Mouse (Mus musculus): ENCODE measurements around the gene Lrig2.

Gene Lrig2

DNA sequence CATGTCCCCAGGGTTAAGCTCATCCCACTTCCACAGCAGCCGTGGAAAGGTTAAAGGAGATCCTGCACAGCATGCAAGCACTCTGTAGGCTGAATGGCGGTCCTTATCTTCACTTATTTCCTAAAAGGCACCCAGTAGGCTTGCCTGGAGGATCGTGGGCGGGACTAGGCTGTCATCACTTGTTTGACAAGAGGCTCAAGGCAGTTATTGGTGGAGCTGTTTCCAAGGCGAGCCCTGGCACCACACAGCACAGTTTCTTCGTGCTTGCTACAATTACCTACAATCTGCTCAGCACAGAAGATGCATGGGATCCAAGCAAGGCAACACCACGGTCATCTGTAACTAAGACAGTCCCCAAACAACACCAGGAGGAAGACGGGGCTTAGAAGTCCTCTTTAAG is 137.8 kb downstream of the Lrig2 start:
- DNase-seq (ENCODE audit: low spot score in 2 of 2) = no peak

DNA sequence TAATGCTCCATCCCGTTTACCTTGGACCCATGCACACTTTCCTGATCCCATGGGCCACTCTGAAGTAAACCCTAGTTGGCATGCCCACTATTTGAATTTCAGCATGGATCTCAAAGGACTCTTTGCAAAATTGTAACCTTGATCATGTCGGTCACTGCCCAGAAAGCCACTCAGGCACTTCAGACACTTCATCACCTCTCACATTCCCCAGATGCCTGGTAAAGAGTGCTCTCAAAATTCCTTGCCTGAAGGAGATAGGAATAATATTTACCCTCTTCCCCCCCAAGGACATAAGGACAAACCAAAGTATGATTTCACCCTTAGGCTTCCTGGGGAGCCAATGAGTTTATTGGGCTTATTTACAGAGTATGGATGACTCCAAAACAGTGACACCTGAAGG is 139.3 kb downstream of the Lrig2 start:
- DNase-seq (ENCODE audit: low spot score in 2 of 2) = no peak

DNA sequence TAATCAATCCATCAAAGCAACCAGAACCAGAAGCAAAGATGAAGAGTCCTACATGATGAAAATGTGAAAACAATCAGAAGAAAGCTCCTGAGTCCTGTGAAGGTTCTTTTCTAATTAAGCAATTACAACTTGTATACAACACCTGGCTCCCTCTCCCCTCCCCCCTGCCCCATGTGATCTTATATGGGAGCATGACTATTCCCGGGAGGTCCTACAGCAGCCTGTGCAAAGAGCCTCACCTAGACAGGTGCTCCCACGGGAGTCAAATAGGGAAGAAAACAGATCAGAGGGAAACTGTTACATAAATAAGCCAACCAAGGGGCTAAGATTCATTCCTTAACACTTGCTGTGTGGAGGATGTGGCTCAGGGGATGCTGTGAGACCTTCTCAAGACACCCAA is 143.8 kb downstream of the Lrig2 start:
- no peak for DNase-seq (ENCODE audit: low spot score in 2 of 2)

DNA sequence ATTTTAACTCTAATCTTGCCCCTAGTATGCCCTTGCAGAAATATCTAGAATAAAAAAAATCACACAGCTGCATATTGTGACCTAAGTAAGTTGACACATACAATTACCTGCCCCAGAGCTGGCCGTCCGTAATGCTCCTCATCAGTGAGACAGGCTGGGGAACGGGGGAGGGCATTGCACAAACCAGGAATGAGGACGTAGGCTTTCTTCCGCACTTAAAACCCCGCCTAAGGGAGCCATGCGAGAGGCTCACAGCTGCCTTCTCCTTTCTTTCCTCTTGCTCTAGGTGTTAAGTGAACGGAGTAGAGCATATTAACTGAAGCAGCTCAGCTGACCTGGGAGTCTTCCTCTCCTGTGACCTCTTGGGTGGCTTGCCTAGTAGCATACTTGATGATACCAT is 149.9 kb downstream of the Lrig2 start:
- no peak for DNase-seq (ENCODE audit: low spot score in 2 of 2)

GRCm38 (mm10) chr3:104360325-104360724 is 151.4 kb downstream of the Lrig2 start:
- DNase-seq (ENCODE audit: low spot score in 2 of 2) = no peak

- no peak for DNase-seq (ENCODE audit: low spot score in 2 of 2)
These were observed 152.2 kb downstream of the Lrig2 start for GRCm38 (mm10) chr3:104359225-104360135.

- DNase-seq (ENCODE audit: low spot score in 2 of 2) = no peak
These were observed 153.0 kb downstream of the Lrig2 start for GRCm38 (mm10) chr3:104358747-104359146.

GRCm38 (mm10) chr3:104356106-104356505 is 155.6 kb downstream of the Lrig2 start:
- no peak for DNase-seq (ENCODE audit: low spot score in 2 of 2)

DNA sequence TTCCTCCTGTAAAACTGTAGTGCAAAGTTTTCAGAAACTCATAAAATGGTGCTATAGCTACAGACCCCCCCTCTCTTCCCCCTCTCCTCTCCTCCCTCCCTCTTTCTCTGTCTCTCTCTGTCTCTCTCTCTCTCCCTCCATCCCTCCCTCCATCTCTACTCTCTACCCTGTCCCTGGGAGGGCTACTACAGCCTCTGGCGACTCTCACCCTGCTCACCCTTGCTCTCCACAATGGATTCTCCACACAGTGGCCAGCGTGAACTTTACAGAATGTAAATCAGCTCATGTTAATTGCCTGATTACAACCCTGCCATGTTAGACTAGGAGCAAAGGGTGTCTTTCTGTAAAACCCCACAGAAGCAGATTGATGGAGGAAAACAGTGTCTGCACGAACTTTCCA is 157.8 kb downstream of the Lrig2 start:
- no peak for DNase-seq (ENCODE audit: low spot score in 2 of 2)

- no peak for DNase-seq (ENCODE audit: low spot score in 2 of 2)
These were observed 159.2 kb downstream of the Lrig2 start for GRCm38 (mm10) chr3:104352358-104353060.

DNA sequence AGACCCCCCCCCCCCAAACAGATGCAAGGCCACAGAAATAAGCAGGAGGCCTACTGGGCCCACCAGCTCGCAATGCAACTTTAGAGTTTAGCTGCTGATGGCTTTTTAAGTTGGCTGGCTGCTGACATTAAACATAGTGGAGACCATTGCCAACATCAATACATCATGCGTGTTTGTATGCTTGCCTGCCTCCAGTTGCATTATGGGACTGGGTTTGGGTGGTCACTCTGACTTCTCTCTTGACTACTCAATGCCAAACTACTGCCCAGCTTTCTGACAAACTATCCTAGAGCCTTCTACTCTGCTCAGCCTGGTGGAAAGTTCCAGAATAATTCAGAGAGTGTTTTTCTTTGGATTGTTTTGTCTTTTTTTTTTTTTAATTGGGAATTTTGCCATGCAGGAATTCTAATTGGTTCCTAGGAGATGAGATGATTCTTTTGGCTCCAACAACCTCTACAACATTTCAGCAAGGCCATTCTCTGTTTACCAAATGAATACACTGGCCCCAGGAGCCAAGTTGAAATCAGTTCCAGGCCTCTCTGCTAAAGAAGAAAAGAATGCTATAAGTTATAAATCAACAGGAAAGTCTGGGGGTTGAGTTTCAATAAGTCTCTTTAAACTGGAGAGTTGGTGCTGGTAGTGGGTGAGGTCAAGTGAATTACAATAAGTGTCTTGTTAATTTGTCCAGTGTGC is 161.3 kb downstream of the Lrig2 start:
- DNase-seq (ENCODE audit: low spot score in 2 of 2) = no peak

DNA sequence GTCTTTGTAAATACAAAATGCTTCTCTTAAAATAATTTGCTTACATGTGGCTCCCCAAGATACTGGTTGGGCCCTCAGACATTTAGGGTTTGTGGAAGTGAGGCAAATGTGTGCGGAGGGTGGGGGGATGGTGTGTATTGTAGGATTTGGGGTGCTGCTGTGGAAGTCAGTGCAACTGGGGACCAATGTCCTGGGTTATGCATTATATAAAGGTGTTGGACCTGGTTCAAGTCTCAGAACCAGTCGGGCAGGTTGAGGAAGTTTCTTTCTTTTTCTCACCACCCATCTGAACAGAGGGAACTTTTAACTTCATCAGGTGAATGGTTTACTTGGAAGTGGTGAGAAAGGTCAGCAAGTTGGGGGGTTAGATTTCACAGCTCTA is 161.9 kb downstream of the Lrig2 start:
- DNase-seq (ENCODE audit: low spot score in 2 of 2) = no peak

GRCm38 (mm10) chr3:104349203-104349846 is 162.4 kb downstream of the Lrig2 start:
- no peak for DNase-seq (ENCODE audit: low spot score in 2 of 2)

All from urinary bladder, postnatal 4 days (tissue).